Mouse (Mus musculus) lung, postnatal 0 days (tissue): ENCODE results near the gene Ephx1.
A peak's percentile ranks its signal among the peaks of the same experiment; 100 is the strongest.

Experiments used
- CTCF ChIP-seq: IDR thresholded peaks from 2 replicates; pipeline ENCODE4 v1.5.1; 2016; ENCODE audit warnings: antibody characterized with exemption, mild to moderate bottlenecking
- EP300 ChIP-seq: IDR thresholded peaks from 2 replicates; pipeline ENCODE4 v1.6.1; 2016; ENCODE audit warnings: antibody characterized with exemption, mild to moderate bottlenecking, control low read depth

- TF ChIP-seq CTCF (peak; percentile 40), EP300 (no peak)
These were observed 28.7 kb upstream of the Ephx1 start for GRCm38 (mm10) chr1:181049328-181049842.
